Mouse (Mus musculus) small intestine, adult 10 weeks (tissue): Measurements from ENCODE around the gene Nrxn3. TPM values are rescaled to one million over a fixed set of nuclear protein-coding genes. Genes with fewer than 3 reads are reported as not detected.

Source experiments
- polyA plus RNA-seq: library from polyadenylated mRNA; stranded (reverse); fragments of 350-450 nt; fragmentation: Illumina TruSeq; extraction: RNeasy Lipid Tissue Mini Kit (QIAGEN cat#74804); gene quantifications from one replicate; pipeline ENCODE4 v1.2.3, GENCODE M21; 2014; ENCODE audit warnings: low replicate concordance

Gene Nrxn3
- polyA plus RNA-seq: 0.30 TPM

GRCm38 (mm10) chr12:88722691-88723070 is at the start of gene Nrxn3:
Nrxn3 (plus strand) TSS chr12:88722876.

